Mouse (Mus musculus): Measurements from ENCODE around the gene Eif1.

- TF ChIP-seq EP300 (IDR thresholded peaks at IDR 0.05; ENCODE audit: low read depth), result no peak
- TF ChIP-seq CTCF (IDR thresholded peaks at IDR 0.05; ENCODE audit: low read depth), result no peak
Observed at GRCm38 (mm10) chr11:100317826-100318380, 1.8 kb upstream of the Eif1 start.

All from heart, postnatal 0 days (tissue).